Mouse (Mus musculus) olfactory bulb, adult 2 months (tissue): ENCODE measurements around the gene Srsf2. TPM values are rescaled to one million over a fixed set of nuclear protein-coding genes. Genes with fewer than 3 reads are reported as not detected.
"Not testable (repeated sequence)": the region's sequence is repeated elsewhere in the genome, so short reads cannot be mapped to it uniquely, and the experiment has no call there.

ENCODE experiments used
- H3K27ac ChIP-seq: fragments of 200-500 bp; 2 replicates; pipeline ENCODE4 v1.5.1; 2012; ENCODE audit warnings: low read depth, low read length; ENCODE audit not compliant: insufficient read depth
- H3K4me1 ChIP-seq: fragments of 200-500 bp; 2 replicates; pipeline ENCODE4 v1.6.1; 2012; ENCODE audit warnings: low read length; ENCODE audit not compliant: control insufficient read depth, insufficient read depth
- H3K4me3 ChIP-seq: fragments of 200-500 bp; 2 replicates; pipeline ENCODE4 v1.5.1; 2012; ENCODE audit warnings: mild to moderate bottlenecking, low read depth, low read length, moderate library complexity; ENCODE audit not compliant: insufficient read depth
- CTCF ChIP-seq: fragments of 200-500 bp; IDR thresholded peaks from 2 replicates; pipeline ENCODE4 v1.5.1; 2012; ENCODE audit warnings: low read depth, mild to moderate bottlenecking, low read length, moderate library complexity; ENCODE audit not compliant: insufficient read depth
- POLR2A ChIP-seq: fragments of 200-500 bp; IDR thresholded peaks from 2 replicates; pipeline ENCODE4 v1.6.1; 2012; ENCODE audit warnings: mild to moderate bottlenecking, low read depth, low read length, moderate library complexity; ENCODE audit not compliant: insufficient read depth
- WGBS: fragments of 180-500 bp; shearing (Covaris S2); methylation state at CpG from one replicate; pipeline ENCODE4 v1.1.7; 2018; 5-methylcytosine and 5-hydroxymethylcytosine counted together
- polyA plus RNA-seq: library from polyadenylated mRNA; stranded (reverse); fragments of >200 nt; gene quantifications from 2 replicates; pipeline ENCODE4 v1.2.4, GENCODE M21; 2012; ENCODE audit warnings: low replicate concordance; ENCODE audit not compliant: missing spikeins, insufficient read depth, insufficient read length

Gene Srsf2
- polyA plus RNA-seq, 1 experiment = not detected

DNA sequence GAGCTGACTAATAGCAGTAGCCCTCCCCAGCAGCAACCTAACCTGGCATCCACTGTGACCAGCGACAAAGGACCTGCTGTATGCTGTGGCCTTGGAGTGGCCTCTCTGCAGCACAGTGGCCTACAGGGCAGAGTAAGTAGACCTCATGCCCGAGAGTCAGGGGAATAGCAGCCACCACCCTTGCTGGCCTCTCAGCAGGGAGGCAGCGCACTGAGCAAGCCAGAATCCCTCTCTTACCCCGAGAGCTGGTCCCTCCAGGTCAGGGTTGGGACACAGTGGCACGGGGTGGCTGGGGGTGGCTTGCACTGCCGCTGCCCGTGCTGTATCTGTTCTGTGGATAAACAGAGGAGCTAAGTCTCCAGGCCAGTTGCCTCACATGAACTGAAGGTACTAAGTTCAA, 13.3 kb downstream of the Srsf2 start:
- peaks cover 25% of the 10 kb centered on the region for H3K4me1 ChIP-seq
- 61% methylated on average over 7 of the region's 7 CpGs for WGBS
- TF ChIP-seq POLR2A (no peak), CTCF (no peak)
- H3K4me3 ChIP-seq = no peak overlapping the region
- no peak overlapping the region for H3K27ac ChIP-seq

DNA sequence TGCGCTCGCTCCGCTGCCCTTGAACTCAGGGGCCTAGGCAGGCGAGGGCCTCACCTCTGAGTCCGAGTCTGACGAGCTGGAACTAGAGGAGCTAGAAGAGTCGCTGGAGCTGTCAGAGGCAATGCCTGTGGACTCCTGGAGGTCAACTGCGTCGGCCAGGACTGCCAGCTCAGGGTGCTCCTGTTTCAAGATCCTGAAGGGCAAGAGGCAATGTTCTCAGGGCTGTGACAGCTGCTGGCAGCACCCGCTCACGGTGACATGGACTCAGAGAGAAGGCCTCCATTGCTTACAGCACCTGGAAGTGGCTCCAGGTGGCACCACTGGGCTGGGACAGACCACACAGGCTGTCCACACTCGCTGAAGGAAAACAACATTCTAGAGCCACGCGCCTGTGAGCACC, 14.0 kb downstream of the Srsf2 start:
- TF ChIP-seq CTCF = no peak
- no peak for TF ChIP-seq POLR2A
- Histone ChIP-seq H3K4me3 (no peak overlapping the region), H3K4me1 (peaks cover 23% of the 10 kb centered on the region), H3K27ac (no peak overlapping the region)
- 89% methylated on average over 14 of the region's 14 CpGs for WGBS

DNA sequence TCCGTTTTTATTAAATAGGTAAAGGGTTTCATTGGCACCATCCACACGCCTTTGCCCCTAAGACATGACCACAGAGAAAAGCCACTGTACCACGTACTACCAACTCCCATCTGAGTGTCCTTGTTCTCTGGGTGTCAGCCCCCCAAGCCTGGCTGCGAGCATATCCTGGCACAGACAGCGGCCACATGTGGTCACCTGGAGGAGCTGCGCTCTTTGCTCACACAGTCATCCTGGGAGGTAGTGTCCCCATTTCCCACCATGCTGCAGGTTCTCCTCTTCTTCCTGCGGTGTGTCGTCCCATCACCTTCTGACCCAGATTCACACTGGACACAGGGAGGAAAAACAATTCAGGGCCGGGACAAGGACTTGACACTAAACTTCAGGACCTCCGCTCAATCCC, 15.5 kb downstream of the Srsf2 start:
- 91% methylated on average over 10 of the region's 10 CpGs for WGBS
- H3K4me3 ChIP-seq = no peak overlapping the region
- H3K27ac ChIP-seq = no peak overlapping the region
- TF ChIP-seq CTCF = no peak
- no peak for TF ChIP-seq POLR2A
- H3K4me1 ChIP-seq = peaks cover 22% of the 10 kb centered on the region

DNA sequence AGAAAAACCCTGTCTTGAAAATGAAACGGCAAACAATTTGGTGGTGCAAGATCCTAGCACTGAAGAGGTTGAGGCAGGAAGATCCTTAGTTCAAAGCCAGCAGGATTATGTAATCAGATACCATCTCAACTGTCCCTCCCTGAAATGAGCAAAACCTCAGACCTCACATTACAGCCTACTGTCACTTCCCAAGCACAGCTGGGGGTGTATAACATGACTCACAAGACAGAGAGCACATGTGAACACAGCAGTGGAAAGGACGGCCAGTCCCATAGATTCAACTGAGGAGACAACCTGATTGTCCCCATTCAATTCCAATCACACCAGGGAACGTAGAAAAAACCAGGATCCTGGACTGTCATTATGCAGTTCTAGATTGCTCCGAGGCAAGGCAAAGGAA, 16.6 kb downstream of the Srsf2 start:
- 75% methylated on average over 4 of the region's 4 CpGs for WGBS
- TF ChIP-seq POLR2A = no peak
- TF ChIP-seq CTCF = no peak

DNA sequence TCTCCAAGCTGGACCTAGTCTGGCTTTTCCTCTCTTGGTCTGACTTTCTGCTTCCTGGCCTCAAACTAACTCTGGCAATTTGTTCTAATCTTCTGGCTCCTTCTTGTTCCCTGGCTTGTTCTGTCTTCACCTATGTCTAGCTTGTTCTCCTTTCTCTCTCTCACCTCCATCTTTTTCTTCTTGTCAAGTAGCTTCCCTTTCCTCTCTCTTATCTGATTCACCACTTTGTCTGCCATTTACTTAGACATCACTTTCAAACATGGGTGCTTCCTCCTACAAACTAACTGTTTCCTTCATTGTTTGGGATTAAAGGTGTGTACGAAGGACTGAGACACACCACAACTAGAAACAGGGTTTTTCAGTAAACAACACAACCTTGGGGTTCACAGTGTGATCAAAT, 17.9 kb downstream of the Srsf2 start:
- WGBS = 93% methylated on average over 1 of the region's 1 CpGs
- no peak for TF ChIP-seq CTCF
- no peak for TF ChIP-seq POLR2A
- H3K4me3 ChIP-seq = no peak overlapping the region
- peaks cover 11% of the 10 kb centered on the region for H3K4me1 ChIP-seq
- H3K27ac ChIP-seq = no peak overlapping the region

More for the DNA sequence above, 16.6 kb downstream of the Srsf2 start:
- H3K4me3 ChIP-seq = no peak overlapping the region
- peaks cover 23% of the 10 kb centered on the region for H3K4me1 ChIP-seq
- no peak overlapping the region for H3K27ac ChIP-seq

DNA sequence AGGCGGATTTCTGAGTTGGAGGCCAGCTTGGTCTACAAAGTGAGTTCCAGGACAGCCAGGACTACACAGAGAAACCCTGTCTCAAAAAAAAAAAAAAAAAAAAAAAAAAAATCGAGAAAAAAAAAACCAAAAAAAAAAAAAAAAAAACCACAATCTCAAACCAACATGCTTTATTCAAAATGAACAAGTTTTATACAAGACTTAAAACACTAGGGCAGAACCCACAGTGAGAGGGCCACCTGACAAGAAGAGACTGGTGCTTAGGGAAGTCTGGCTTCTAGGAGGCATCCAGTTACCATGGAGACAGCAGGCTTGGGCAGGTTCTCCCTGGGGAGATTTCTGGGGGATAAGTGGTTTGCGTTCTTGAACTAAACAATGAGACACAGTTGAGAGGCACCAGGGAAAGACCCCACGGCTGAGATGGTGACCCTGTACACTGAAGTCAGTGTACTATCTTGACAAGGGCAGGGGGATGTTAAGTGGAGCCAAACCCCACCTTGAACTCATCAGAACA, 20.7 kb downstream of the Srsf2 start:
- H3K4me1 ChIP-seq = peaks cover 18% of the 10 kb centered on the region
- no peak overlapping the region for H3K4me3 ChIP-seq
- 37% methylated on average over 4 of the region's 4 CpGs for WGBS
- TF ChIP-seq CTCF = no peak
- TF ChIP-seq POLR2A = no peak
- H3K27ac ChIP-seq = no peak overlapping the region

DNA sequence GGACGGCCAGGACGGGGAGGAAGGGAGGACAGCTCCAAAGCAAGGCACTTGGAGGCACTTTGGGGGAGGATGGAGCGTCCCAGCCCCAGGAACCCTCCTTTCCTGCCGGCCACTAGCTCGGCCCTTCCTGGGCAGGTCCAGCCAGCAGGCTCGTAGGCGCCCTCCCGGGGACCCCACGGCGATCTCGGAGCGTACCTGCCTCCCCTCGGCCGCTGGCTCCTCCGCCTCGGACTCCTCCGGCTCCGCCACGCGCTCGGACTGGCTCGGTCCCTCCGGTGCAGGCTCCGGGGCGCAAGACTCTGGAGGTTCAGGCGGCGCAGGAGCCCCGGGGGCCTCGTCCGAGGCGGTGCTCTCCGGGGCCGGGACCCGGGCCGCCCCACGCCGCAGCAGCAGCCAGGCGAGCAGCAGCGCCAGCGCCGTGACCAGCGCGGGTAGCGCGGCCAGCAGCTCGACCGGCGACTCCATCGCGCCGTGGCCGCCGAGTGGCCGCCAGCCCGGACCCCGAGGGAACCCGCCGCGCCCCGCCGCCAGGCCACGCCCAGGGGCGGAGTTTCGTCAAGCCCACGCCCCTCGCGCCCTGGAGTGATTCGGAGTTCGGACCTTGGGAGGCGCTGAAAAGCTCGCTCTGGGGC, 25.2 kb downstream of the Srsf2 start, which contains the start of gene Mxra7:
Mxra7 (minus strand) TSS at position 513 of the 632 bp plus-strand sequence.
- H3K27ac ChIP-seq = no peak within 1 kb of the TSS; the same call in 1 of the 2 replicates
- TF ChIP-seq CTCF (no peak), POLR2A (no peak; the same call in 1 of the 2 replicates)
- 2% methylated on average over 70 of the region's 71 CpGs for WGBS
- peaks cover 34% of the 10 kb centered on the region for H3K4me1 ChIP-seq
- H3K4me3 ChIP-seq = peak within 1 kb of the TSS; percentile 58

DNA sequence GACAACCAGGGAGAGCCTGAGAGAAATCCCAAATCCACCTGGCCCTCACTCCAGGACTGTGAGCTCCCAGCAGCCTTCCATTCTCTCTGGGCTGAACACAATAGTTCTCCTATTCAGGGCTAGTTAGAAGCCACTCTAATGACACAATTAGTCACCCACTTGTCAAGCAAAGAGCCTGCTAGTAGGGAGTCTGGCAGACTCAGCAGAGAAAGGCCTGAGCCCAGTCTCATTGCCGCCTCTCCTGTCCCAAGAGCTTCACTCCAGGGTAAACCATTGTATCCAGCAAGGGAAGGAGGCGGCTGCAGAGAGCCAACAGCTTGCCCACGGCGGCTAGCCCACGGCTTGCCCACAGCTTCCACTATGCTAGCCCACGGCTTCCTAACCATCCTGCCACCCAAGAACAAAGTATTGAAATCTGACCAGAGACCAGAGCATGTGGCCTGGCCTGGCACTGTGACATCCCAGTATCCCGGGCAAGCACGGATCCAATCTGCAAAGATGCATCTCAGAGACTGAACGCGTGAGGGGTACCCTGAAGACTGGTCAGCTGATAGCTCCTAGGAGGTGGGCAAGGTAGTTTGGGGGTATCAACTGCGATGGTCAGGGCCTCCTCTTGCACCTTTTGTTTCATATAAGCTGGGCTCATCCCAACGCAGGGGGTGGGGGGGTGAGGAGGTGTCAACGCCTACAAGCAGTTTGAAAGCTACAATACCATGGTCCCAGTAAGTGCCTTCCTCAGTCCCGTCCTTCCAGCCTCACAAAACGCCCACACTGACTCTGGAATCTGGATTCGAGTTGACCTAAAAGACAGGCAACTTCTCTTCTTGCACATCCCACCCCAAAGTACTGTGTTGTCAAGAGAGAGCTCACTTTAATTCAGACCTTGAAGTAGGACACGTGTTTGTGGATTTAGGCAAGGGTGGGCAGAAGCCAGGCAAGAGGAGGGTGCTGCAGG, 26.1 kb downstream of the Srsf2 start:
- Histone ChIP-seq H3K27ac (no peak overlapping the region), H3K4me1 (peaks cover 30% of the 10 kb centered on the region), H3K4me3 (peak overlapping the region; percentile 58)
- 49% methylated on average over 17 of the region's 17 CpGs for WGBS
- TF ChIP-seq POLR2A (no peak), CTCF (no peak)

DNA sequence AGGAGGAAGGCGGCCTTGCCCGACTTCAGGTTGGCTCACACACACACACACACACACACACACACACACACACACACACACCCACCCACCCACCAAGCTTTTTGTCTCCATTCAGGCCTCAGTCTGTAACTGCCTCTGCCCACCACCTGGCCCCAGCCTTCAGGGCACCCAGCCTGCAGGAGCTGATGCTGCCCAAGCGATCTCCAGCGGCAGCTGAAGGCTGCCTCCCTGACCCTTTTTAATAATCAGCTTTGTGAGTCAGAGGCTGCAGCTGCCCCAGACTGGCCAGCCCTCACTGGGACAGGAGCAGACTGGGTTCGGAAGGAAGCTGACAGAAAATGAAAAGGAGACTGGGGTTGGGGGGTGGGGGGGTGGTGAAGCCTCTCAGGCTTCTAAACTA, 27.7 kb downstream of the Srsf2 start:
- Histone ChIP-seq H3K4me1 (peaks cover 40% of the 10 kb centered on the region), H3K27ac (no peak overlapping the region), H3K4me3 (no peak overlapping the region)
- WGBS = 67% methylated on average over 5 of the region's 5 CpGs
- TF ChIP-seq POLR2A = no peak
- no peak for TF ChIP-seq CTCF

DNA sequence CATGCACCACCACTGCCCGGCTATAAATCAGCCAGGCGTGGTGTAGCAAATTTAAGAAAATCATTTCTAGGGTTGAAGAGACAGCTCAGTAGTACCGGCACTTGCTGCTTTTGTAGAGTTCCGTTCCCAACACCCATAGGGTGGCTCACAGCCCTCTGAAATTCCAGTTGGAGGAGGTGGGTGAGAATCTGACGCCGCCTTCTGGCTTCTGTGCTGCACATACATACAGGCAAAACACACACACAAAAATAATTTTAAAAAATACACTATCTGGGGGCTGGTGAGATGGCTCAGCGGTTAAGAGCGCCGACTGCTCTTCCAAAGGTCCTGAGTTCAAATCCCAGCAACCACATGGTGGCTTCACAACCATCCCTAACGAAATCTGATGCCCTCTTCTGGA, 29.0 kb downstream of the Srsf2 start:
- H3K27ac ChIP-seq, H3K4me3 ChIP-seq: not testable (repeated sequence)
- WGBS = 98% methylated on average over 10 of the region's 10 CpGs
- peaks cover 40% of the 10 kb centered on the region for H3K4me1 ChIP-seq
